In the genomic region with DNA sequence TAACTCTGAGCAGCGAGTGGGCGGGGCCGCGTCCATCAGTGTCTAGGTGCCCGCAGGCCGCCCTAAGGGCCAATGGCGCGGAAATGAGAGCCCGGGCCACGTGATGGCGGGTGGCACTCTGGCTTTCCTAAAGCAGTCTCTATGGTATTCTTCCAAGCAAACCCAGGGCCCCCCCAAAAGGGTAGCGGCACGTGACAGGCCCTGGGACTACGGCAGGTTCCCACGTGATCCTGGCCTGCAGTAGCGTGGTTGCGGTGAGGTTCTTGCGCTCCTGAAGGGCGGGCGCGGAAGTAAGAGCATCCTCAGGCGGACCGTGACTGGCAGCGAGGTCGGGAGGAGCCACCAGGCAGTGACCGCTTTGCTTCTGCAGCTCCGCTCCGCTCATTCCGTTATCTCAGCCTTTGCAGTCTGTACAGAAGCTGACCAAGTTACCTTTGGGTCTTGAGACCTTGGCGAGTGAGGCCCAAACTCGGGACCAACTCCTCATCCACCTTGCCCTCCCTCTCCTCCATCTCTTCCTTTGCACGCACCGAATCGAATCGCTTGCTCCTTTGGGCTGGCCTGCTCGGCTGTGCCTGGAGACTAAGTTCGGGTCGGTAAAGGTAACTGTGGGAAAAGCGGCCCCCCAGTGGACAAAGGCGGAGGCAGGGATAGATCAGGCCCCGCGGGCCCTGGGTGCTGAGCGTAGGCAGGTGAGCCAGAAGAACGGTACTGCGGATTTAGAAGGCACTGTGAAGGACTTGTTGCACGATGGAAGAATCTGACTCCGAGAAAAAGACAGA, we compare ENCODE assay signal across 7 mouse cellular contexts. TPM values are rescaled to one million over a fixed set of nuclear protein-coding genes. Genes with fewer than 3 reads are reported as not detected.
DNase-seq lines count a peak whose midpoint lies in the region; ATAC-seq and TF ChIP-seq lines count a peak whose summit lies in the region.

A gene (plus strand): TSS at position 248 of the 782 bp plus-strand sequence.

- peak within 1 kb of the TSS; percentile 61 for H3K4me2 ChIP-seq in embryonic facial prominence, embryonic 15.5 days (replicated peaks)
- peak within 1 kb of the TSS; percentile 50 for H3K4me2 ChIP-seq in kidney, embryonic 14.5 days (replicated peaks; ENCODE audit: low read depth, low read length)
- peak within 1 kb of the TSS; percentile 54 for H3K4me2 ChIP-seq in limb, embryonic 14.5 days (replicated peaks; ENCODE audit: low read depth, low read length, severe bottlenecking)
- peak within 1 kb of the TSS; percentile 59 for H3K4me2 ChIP-seq in midbrain, embryonic 16.5 days (ENCODE audit: low read length)

- no peaks in the 10 kb centered on the region for H3K9me3 ChIP-seq in embryonic facial prominence, embryonic 15.5 days (replicated peaks)
- H3K9me3 ChIP-seq in kidney, embryonic 14.5 days (ENCODE audit: control insufficient read depth, low read length) = no peaks in the 10 kb centered on the region
- no peaks in the 10 kb centered on the region for H3K9me3 ChIP-seq in limb, embryonic 14.5 days (ENCODE audit: control insufficient read depth, low read length)
- no peaks in the 10 kb centered on the region for H3K9me3 ChIP-seq in midbrain, embryonic 16.5 days (replicated peaks; ENCODE audit: control insufficient read depth, low read length, poor library complexity, severe bottlenecking)

- H3K4me3 ChIP-seq in bone marrow macrophage, adult 2 months (ENCODE audit: insufficient read depth, low read length) = peak within 1 kb of the TSS; percentile 66
- H3K4me3 ChIP-seq in embryonic facial prominence, embryonic 15.5 days (replicated peaks) = peak within 1 kb of the TSS; percentile 47
- peak within 1 kb of the TSS; percentile 42 for H3K4me3 ChIP-seq in kidney, embryonic 14.5 days (ENCODE audit: low read length)
- peak within 1 kb of the TSS; percentile 45 for H3K4me3 ChIP-seq in limb, embryonic 14.5 days (replicated peaks; ENCODE audit: low read length)
- H3K4me3 ChIP-seq in midbrain, embryonic 16.5 days (ENCODE audit: low read depth, low read length) = peak within 1 kb of the TSS; percentile 55
- peak within 1 kb of the TSS; percentile 55 for H3K4me3 ChIP-seq in spleen, adult 2 months (ENCODE audit: extremely low read depth, insufficient read depth, insufficient read length)

- peak; percentile 48 to 60 for DNase-seq in heart, adult 9 months (ENCODE audit: low spot score in 2 of 2)
- peak; percentile 42 for DNase-seq in limb, embryonic 14.5 days (ENCODE audit: low spot score)
- peak; percentile 62 to 68 for DNase-seq in spleen, adult 2 months (ENCODE audit: low read depth in 1 of 2, low spot score in 2 of 2)

- 11% methylated on average over 41 of the region's 47 CpGs for WGBS in embryonic facial prominence, embryonic 15.5 days
- WGBS in kidney, embryonic 14.5 days = 23% methylated on average over 47 of the region's 47 CpGs
- WGBS in limb, embryonic 14.5 days = 19% methylated on average over 40 of the region's 47 CpGs
- 16% methylated on average over 47 of the region's 47 CpGs for WGBS in midbrain, embryonic 16.5 days
- WGBS in spleen, adult 2 months = 30% methylated on average over 47 of the region's 47 CpGs

- no peak for TF ChIP-seq POLR2A in bone marrow macrophage, adult 2 months (IDR thresholded peaks at IDR 0.05; ENCODE audit: borderline replicate concordance, low read depth, low read length)
- 0 out of 2 replicates have a peak, but pooled peaks have one; percentile 32 for TF ChIP-seq POLR2A in limb, embryonic 14.5 days (IDR thresholded peaks at IDR 0.05; ENCODE audit: borderline replicate concordance, extremely low read depth, insufficient read depth, insufficient read length)
- TF ChIP-seq POLR2A in spleen, adult 2 months (IDR thresholded peaks at IDR 0.05; ENCODE audit: low read depth, low read length) = no peak

- peak; percentile 92 for ATAC-seq in embryonic facial prominence, embryonic 15.5 days (ENCODE audit: insufficient number of reproducible peaks, low FRiP score, low TSS enrichment, low read depth)
- ATAC-seq in kidney, embryonic 14.5 days (ENCODE audit: low FRiP score, low TSS enrichment) = peak; percentile 98
- peak; percentile 94 for ATAC-seq in limb, embryonic 14.5 days (ENCODE audit: low FRiP score, low read depth)
- ATAC-seq in midbrain, embryonic 16.5 days = peak; percentile 99

- TF ChIP-seq CTCF in bone marrow macrophage, adult 2 months (IDR thresholded peaks at IDR 0.05; ENCODE audit: low read depth, low read length) = no peak
- no peak for TF ChIP-seq CTCF in spleen, adult 2 months (IDR thresholded peaks at IDR 0.05; ENCODE audit: extremely low read depth, insufficient read depth, insufficient read length, insufficient replicate concordance)

- H3K27me3 ChIP-seq in embryonic facial prominence, embryonic 15.5 days = peaks cover 22% of the 10 kb centered on the region
- no peaks in the 10 kb centered on the region; the same call in 1 of the 2 replicates for H3K27me3 ChIP-seq in kidney, embryonic 14.5 days (ENCODE audit: control insufficient read depth, insufficient read depth, low read length)
- no peaks in the 10 kb centered on the region for H3K27me3 ChIP-seq in limb, embryonic 14.5 days (ENCODE audit: control insufficient read depth, insufficient read depth, low read length)
- H3K27me3 ChIP-seq in midbrain, embryonic 16.5 days (ENCODE audit: control insufficient read depth, insufficient read depth, low read depth, low read length) = no peaks in the 10 kb centered on the region; the same call in 1 of the 2 replicates
- no peaks in the 10 kb centered on the region for H3K27me3 ChIP-seq in spleen, adult 2 months (ENCODE audit: control insufficient read depth, insufficient read depth, low read length)

- no peak within 1 kb of the TSS for H3K27ac ChIP-seq in bone marrow macrophage, adult 2 months (ENCODE audit: insufficient read depth, low read depth, low read length)
- no peak within 1 kb of the TSS for H3K27ac ChIP-seq in embryonic facial prominence, embryonic 15.5 days (replicated peaks)
- H3K27ac ChIP-seq in kidney, embryonic 14.5 days (ENCODE audit: low read depth, low read length) = no peak within 1 kb of the TSS
- no peak within 1 kb of the TSS for H3K27ac ChIP-seq in limb, embryonic 14.5 days (replicated peaks; ENCODE audit: low read depth, low read length)
- peak within 1 kb of the TSS; percentile 58 for H3K27ac ChIP-seq in midbrain, embryonic 16.5 days (ENCODE audit: low read length)
- 0 out of 2 replicates have a peak within 1 kb of the TSS, but pooled peaks have one; percentile 30 for H3K27ac ChIP-seq in spleen, adult 2 months (ENCODE audit: insufficient read depth, low read length)

- no peaks in the 10 kb centered on the region for H3K36me3 ChIP-seq in embryonic facial prominence, embryonic 15.5 days
- no peaks in the 10 kb centered on the region for H3K36me3 ChIP-seq in kidney, embryonic 14.5 days (ENCODE audit: control insufficient read depth, insufficient read depth, low read length)
- no peaks in the 10 kb centered on the region for H3K36me3 ChIP-seq in limb, embryonic 14.5 days (ENCODE audit: control insufficient read depth, insufficient read depth, low read length)
- H3K36me3 ChIP-seq in midbrain, embryonic 16.5 days (ENCODE audit: control insufficient read depth, insufficient read depth, low read length) = no peaks in the 10 kb centered on the region
- no peaks in the 10 kb centered on the region for H3K36me3 ChIP-seq in spleen, adult 2 months (ENCODE audit: control insufficient read depth, insufficient read depth, low read length)

- H3K9ac ChIP-seq in embryonic facial prominence, embryonic 15.5 days = peak within 1 kb of the TSS; percentile 23; the same call in 1 of the 2 replicates
- peak within 1 kb of the TSS; percentile 45 for H3K9ac ChIP-seq in kidney, embryonic 14.5 days (ENCODE audit: low read depth, low read length)
- H3K9ac ChIP-seq in limb, embryonic 14.5 days (ENCODE audit: low read depth, low read length, severe bottlenecking) = peak within 1 kb of the TSS; percentile 54
- peak within 1 kb of the TSS; percentile 65 for H3K9ac ChIP-seq in midbrain, embryonic 16.5 days (ENCODE audit: low read depth, low read length)

- H3K4me1 ChIP-seq in bone marrow macrophage, adult 2 months (ENCODE audit: control insufficient read depth, insufficient read depth, low read length) = no peaks in the 10 kb centered on the region
- no peaks in the 10 kb centered on the region for H3K4me1 ChIP-seq in embryonic facial prominence, embryonic 15.5 days
- no peaks in the 10 kb centered on the region for H3K4me1 ChIP-seq in kidney, embryonic 14.5 days (ENCODE audit: control insufficient read depth, insufficient read depth, low read length)
- H3K4me1 ChIP-seq in limb, embryonic 14.5 days (ENCODE audit: control insufficient read depth, insufficient read depth, low read length) = no peaks in the 10 kb centered on the region
- no peaks in the 10 kb centered on the region for H3K4me1 ChIP-seq in midbrain, embryonic 16.5 days (ENCODE audit: control insufficient read depth, insufficient read depth, low read length)
- H3K4me1 ChIP-seq in spleen, adult 2 months (ENCODE audit: control insufficient read depth, insufficient read depth, insufficient read length) = no peaks in the 10 kb centered on the region

RNA-seq across cellular contexts. Expression of the gene that starts here (rescaled TPM):
- 0.74 and 0.85 TPM in 2 replicates for polyA plus RNA-seq in bone marrow macrophage, adult 2 months (2012; ENCODE audit: insufficient read depth, insufficient read length, missing spikeins)
- polyA plus RNA-seq in embryonic facial prominence, embryonic 15.5 days (2015; fragmentation: Nextera tagmentation; extraction: Ambion mirVana) = 1.6 and 1.7 TPM in 2 replicates
- 3.2 and 4.3 TPM in 2 replicates for polyA plus RNA-seq in kidney, embryonic 14.5 days (2014; fragmentation: Nextera tagmentation; extraction: Ambion mirVana)
- 9.2 and 9.3 TPM in 2 replicates for polyA plus RNA-seq in limb, embryonic 14.5 days (2012; rRNA removed)
- 1.5 and 3.2 TPM in 2 replicates for polyA plus RNA-seq in limb, embryonic 14.5 days (2014; fragmentation: Nextera tagmentation; extraction: Ambion mirVana)
- polyA plus RNA-seq in midbrain, embryonic 16.5 days (2015; fragmentation: Nextera tagmentation; extraction: Ambion mirVana) = 8.9 and 9.5 TPM in 2 replicates
- 2.9 and 3.8 TPM in 2 replicates for polyA plus RNA-seq in spleen, adult 2 months (2012; rRNA removed)

Comparison
In these comparisons a context has a peak if more than half of its experiments do, and no peak if none do; other contexts are left out.
1. H3K27ac ChIP-seq: peak in midbrain, embryonic 16.5 days (single experiment) and spleen, adult 2 months (single experiment); none in bone marrow macrophage, adult 2 months (single experiment), embryonic facial prominence, embryonic 15.5 days (single experiment), kidney, embryonic 14.5 days (single experiment) and limb, embryonic 14.5 days (single experiment).
2. Peak in every context shown above with its lines, with median percentiles within 50 percentile points of each other: H3K4me3 ChIP-seq, ATAC-seq, H3K4me2 ChIP-seq, H3K9ac ChIP-seq and DNase-seq.